Mouse (Mus musculus): ENCODE results near the gene Arih2.

DNA sequence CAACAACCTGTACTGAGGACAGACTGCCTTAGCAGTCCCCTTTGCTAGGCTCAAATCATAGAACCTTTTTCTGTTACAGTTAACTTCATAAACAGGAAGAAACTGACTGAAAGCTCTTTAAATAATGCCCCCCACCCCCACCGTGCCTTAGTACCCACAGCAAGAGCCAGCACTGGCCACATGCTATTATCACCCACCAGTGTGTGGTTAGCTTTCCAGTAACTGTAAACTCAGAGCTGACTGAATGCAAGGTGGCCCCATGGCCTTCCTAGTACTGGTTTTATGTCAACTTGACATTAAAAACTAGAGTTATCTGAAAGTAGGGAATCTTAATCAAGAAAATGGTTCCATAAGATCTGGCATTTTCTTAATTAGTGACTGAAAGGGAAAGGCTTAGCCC is 18.5 kb downstream of the Arih2 start:
- no peak for TF ChIP-seq POLR2A (IDR thresholded peaks at IDR 0.05; ENCODE audit: borderline replicate concordance, control insufficient read depth, low read depth, low read length)
- no peak for TF ChIP-seq CTCF (IDR thresholded peaks at IDR 0.05; ENCODE audit: control insufficient read depth, insufficient read depth, low read length)

Data from bone marrow, adult 2 months (tissue).